Mouse (Mus musculus) kidney, postnatal 25 days (tissue): Measurements from ENCODE around the gene Gm15128.
"Not testable (repeated sequence)": the region's sequence is repeated elsewhere in the genome, so short reads cannot be mapped to it uniquely, and the experiment has no call there.

Experiments used
- DNase-seq, 2 experiments: peaks; one replicate each; pipeline ENCODE4 v3.0.0; 2021; ENCODE audit warnings: mixed read lengths in 2 of 2

The Gm15128 gene

GRCm38 (mm10) chrX:147765691-147766090 is at the start of gene Gm15128:
Gm15128 (plus strand) TSS chrX:147765991.
- DNase-seq, result not testable (repeated sequence)
